Mouse (Mus musculus): ENCODE results near the gene Rprd2.

DNA sequence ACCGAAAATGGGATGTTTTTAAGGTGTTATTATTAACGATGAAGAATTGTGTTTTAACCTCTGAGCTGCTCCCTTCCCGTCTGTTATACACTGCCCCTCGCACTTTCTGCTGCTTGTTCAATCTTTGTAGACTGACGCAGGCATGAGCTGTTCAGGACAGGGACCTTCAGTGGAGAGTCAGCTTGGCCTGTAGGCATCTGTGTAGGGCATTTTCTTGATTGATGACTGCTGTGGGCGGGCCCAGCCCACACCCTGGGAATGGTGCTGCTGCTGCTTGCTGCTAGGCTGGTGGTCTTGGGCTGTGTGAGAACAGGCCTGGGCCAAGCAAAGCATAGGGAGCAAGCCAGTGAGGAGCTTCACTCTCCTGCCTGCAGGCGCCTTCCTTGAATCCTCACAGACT is 88.2 kb downstream of the Rprd2 start:
- no peak for TF ChIP-seq POLR2A (IDR thresholded peaks at IDR 0.05; ENCODE audit: low read depth, low read length)
- no peak for TF ChIP-seq CTCF (IDR thresholded peaks at IDR 0.05; ENCODE audit: borderline replicate concordance, insufficient read depth, low read length)
